Mouse (Mus musculus) ES-Bruce4 (cell line): ENCODE data around the gene Prr14. TPM values are rescaled to one million over a fixed set of nuclear protein-coding genes. Genes with fewer than 3 reads are reported as not detected.
"Not testable (repeated sequence)": the region's sequence is repeated elsewhere in the genome, so short reads cannot be mapped to it uniquely, and the experiment has no call there.

ENCODE experiments used
- H3K27ac ChIP-seq: 2 replicates; pipeline ENCODE4 v1.5.1; 2012; ENCODE audit warnings: low read length, inconsistent platforms; ENCODE audit not compliant: insufficient read depth
- H3K27me3 ChIP-seq: 2 replicates; pipeline ENCODE4 v1.6.1; 2012; ENCODE audit warnings: mild to moderate bottlenecking, low read length, inconsistent platforms; ENCODE audit not compliant: control insufficient read depth, poor library complexity, insufficient read depth, severe bottlenecking
- H3K36me3 ChIP-seq: 2 replicates; pipeline ENCODE4 v1.6.1; 2012; ENCODE audit warnings: inconsistent platforms, mild to moderate bottlenecking, low read length, moderate library complexity; ENCODE audit not compliant: control insufficient read depth, poor library complexity, insufficient read depth, severe bottlenecking
- H3K4me1 ChIP-seq: one replicate; pipeline ENCODE4 v1.8.1; 2011; ENCODE audit warnings: low read length; ENCODE audit not compliant: control insufficient read depth, insufficient read depth
- H3K4me3 ChIP-seq: 2 replicates; pipeline ENCODE4 v1.5.1; 2011; ENCODE audit warnings: low read depth, mild to moderate bottlenecking, low read length
- H3K9ac ChIP-seq: 2 replicates; pipeline ENCODE4 v1.6.1; 2012; ENCODE audit warnings: low read depth, mild to moderate bottlenecking, inconsistent platforms; ENCODE audit not compliant: poor library complexity, severe bottlenecking
- H3K9me3 ChIP-seq: replicated peaks from 2 replicates; pipeline ENCODE4 v1.6.1; 2012; ENCODE audit warnings: mild to moderate bottlenecking, low read length, inconsistent platforms; ENCODE audit not compliant: control insufficient read depth, poor library complexity, insufficient read depth, severe bottlenecking
- CTCF ChIP-seq: IDR thresholded peaks from one replicate; pipeline ENCODE4 v1.8.1; 2011; ENCODE audit warnings: low read depth, low read length
- EP300 ChIP-seq: IDR thresholded peaks from 2 replicates; pipeline ENCODE4 v1.6.1; 2011; ENCODE audit warnings: low read depth, low read length; ENCODE audit not compliant: insufficient read depth
- POLR2A ChIP-seq: IDR thresholded peaks from one replicate; pipeline ENCODE4 v1.8.1; 2011; ENCODE audit warnings: low read length; ENCODE audit not compliant: insufficient read depth
- polyA plus RNA-seq: library from polyadenylated mRNA; stranded (reverse); fragments of >200 nt; gene quantifications from 2 replicates; pipeline ENCODE4 v1.2.4, GENCODE M21; 2011; ENCODE audit warnings: low read depth; ENCODE audit not compliant: missing spikeins, insufficient read depth, insufficient read length

Prr14 gene
- polyA plus RNA-seq, 1 experiment, result 45.3 TPM

- no peaks in the 10 kb centered on the region for H3K4me1 ChIP-seq
- H3K4me3 ChIP-seq, result no peak overlapping the region
- H3K9me3 ChIP-seq, result peaks cover 11% of the 10 kb centered on the region
- peaks cover 8% of the 10 kb centered on the region for H3K36me3 ChIP-seq
- H3K27me3 ChIP-seq, result no peaks in the 10 kb centered on the region
- TF ChIP-seq POLR2A (no peak), EP300 (no peak), CTCF (no peak)
- no peak overlapping the region for H3K27ac ChIP-seq
- no peak overlapping the region for H3K9ac ChIP-seq
These were observed 6.4 kb upstream of the Prr14 start for GRCm38 (mm10) chr7:127453056-127453455.

GRCm38 (mm10) chr7:127454905-127455304, 4.5 kb upstream of the Prr14 start:
- Histone ChIP-seq H3K9ac (no peak overlapping the region), H3K4me1 (no peaks in the 10 kb centered on the region), H3K36me3 (peaks cover 11% of the 10 kb centered on the region), H3K4me3 (no peak overlapping the region), H3K27ac (no peak overlapping the region), H3K27me3 (no peaks in the 10 kb centered on the region), H3K9me3 (peaks cover 23% of the 10 kb centered on the region)
- TF ChIP-seq CTCF, result no peak
- TF ChIP-seq EP300, result no peak
- TF ChIP-seq POLR2A, result no peak

GRCm38 (mm10) chr7:127458371-127459122, 864 bp upstream of the Prr14 start:
- H3K27me3 ChIP-seq, H3K9ac ChIP-seq, H3K4me3 ChIP-seq, H3K27ac ChIP-seq, H3K4me1 ChIP-seq: not testable (repeated sequence)
- Histone ChIP-seq H3K36me3 (peaks cover 26% of the 10 kb centered on the region), H3K9me3 (peaks cover 58% of the 10 kb centered on the region)

- Histone ChIP-seq H3K9me3 (peaks cover 66% of the 10 kb centered on the region), H3K9ac (no peak overlapping the region), H3K4me3 (no peak overlapping the region), H3K4me1 (peaks cover 2% of the 10 kb centered on the region), H3K27ac (peak overlapping the region; percentile 99), H3K36me3 (peaks cover 15% of the 10 kb centered on the region), H3K27me3 (no peaks in the 10 kb centered on the region)
- no peak for TF ChIP-seq POLR2A
- no peak for TF ChIP-seq EP300
- no peak for TF ChIP-seq CTCF
These were observed 5.8 kb downstream of the Prr14 start for GRCm38 (mm10) chr7:127465191-127465590.

GRCm38 (mm10) chr7:127465670-127466069, 6.3 kb downstream of the Prr14 start:
- peaks cover 61% of the 10 kb centered on the region for H3K9me3 ChIP-seq
- not testable (repeated sequence) for H3K27me3 ChIP-seq, H3K9ac ChIP-seq, H3K4me1 ChIP-seq, H3K4me3 ChIP-seq
- peaks cover 11% of the 10 kb centered on the region for H3K36me3 ChIP-seq
- H3K27ac ChIP-seq, result peak overlapping the region; percentile 99

- Histone ChIP-seq H3K36me3 (peaks cover 2% of the 10 kb centered on the region), H3K27ac (peak overlapping the region; percentile 47; the same call in 1 of the 2 replicates), H3K27me3 (no peaks in the 10 kb centered on the region), H3K4me1 (peaks cover 2% of the 10 kb centered on the region), H3K4me3 (no peak overlapping the region), H3K9ac (no peak overlapping the region), H3K9me3 (peaks cover 51% of the 10 kb centered on the region)
- TF ChIP-seq POLR2A (no peak), EP300 (peak; percentile 92), CTCF (no peak)
These were observed 7.2 kb downstream of the Prr14 start for GRCm38 (mm10) chr7:127466606-127467005.
